Mouse (Mus musculus): ENCODE measurements around the gene Eipr1.

Eipr1 gene

DNA sequence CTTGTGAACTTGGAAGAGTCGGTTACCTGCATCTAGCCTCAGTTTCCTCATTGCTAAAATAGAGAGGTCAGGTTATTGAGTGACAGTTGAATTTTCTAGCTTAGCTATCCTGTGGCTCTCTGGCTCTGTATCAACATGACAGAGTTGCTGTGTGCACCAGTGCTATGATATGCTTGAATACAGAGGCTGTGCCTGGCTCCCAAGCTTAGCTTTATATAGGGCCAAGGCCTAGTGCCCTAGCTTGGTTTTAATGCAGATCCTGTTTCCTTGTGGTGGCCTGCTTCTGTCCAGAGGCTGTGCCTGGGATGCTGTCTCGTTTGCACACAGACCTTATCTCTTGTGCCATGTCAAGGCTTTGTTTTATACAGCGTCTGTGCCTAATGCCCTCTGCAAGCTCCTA lies 66.3 kb downstream of the Eipr1 start:
- no peak for DNase-seq (ENCODE audit: low spot score in 2 of 2)

DNA sequence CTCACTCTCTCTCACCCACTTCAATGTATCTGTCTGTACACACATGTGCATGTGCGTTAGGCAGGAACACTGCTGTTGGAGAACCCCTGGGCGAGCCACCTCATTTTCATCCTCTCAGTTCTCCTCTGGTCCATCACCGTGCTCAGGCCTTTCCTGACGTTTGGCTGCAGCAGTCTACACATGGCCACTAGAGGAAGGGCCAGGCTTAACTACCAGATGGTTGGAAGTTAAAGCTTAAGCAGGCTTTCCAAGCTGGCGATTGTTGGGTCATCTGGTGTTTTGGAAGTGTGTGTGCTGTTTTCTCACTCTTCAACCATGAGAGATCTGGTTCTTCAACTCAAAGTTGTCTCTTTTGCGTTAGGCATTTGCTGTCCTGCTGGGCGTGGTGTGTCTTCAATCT lies 71.9 kb downstream of the Eipr1 start:
- DNase-seq (ENCODE audit: low spot score in 2 of 2), result no peak

DNA sequence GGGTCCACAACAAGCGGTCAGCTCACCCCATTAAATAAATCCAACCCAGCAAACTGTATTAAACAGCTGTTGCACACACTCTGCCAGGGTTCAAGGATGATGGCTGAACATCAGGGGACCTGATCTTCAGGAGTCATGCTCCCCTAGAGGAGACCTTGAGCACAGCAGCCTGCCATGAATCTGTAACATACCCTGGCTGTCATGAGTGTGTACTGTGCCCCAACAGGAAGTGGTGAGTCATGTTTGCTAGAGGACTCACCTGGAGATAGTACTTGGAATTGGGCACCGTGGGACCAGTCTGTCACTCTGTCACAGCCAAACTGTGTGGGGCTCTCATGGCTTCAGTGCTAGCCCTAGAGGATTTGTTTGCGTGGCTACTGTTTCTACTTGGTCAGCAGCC lies 77.9 kb downstream of the Eipr1 start:
- peak in 1 of 2 experiments; percentile 31 for DNase-seq (ENCODE audit: low spot score in 2 of 2)

DNA sequence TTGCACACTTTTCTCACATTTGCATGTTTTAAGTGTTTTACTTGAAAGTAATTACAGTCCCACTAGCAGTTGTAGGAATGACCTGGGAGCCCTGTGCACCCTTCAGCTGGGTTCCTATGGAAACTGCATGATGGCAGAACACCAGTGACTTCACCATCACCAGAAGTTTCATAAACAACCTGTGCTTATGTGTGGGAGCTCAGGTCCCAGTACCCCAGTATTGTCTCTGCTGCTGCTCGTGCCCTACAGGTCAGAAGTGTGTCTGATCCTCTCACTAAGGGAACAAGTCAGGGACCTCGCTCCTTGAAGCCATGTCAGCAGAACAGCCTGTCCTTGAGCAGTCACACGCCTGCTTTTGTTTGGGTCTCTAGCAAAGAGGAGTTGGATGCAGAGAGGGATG lies 78.9 kb downstream of the Eipr1 start:
- DNase-seq (ENCODE audit: low spot score in 2 of 2), result no peak

DNA sequence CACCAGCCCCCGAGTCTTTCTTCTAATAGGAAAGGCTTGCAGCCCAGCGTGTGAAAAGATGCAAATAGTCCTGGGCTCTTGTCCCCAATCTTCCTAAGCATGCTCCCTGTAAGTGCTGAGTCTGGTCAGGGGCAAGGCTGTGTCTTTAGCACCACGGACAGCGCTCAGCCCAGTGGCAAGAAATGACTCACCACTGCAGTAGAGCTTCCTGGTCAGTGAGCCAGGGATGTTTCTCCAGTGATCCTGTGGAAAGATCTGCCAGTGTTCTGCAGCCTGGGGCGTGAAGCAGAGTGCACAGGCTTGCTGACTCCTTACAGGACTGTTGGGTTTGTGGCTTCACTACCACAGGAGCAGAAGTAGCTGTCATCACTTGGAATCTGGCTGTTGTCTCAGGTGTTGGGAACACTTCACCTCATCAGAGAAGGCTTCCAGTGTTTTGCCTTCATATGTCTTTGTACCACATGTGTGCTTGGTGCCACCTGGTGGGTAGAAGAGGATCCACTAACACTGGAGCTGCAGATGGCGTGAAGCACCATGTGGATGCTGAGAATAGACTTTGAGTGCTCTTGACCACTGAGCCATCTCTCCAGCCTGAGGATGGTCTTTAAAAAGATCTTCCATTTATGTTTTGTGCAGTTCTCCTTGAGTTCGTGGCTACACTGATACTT lies 79.6 kb downstream of the Eipr1 start:
- DNase-seq (ENCODE audit: low spot score in 2 of 2), result no peak

DNA sequence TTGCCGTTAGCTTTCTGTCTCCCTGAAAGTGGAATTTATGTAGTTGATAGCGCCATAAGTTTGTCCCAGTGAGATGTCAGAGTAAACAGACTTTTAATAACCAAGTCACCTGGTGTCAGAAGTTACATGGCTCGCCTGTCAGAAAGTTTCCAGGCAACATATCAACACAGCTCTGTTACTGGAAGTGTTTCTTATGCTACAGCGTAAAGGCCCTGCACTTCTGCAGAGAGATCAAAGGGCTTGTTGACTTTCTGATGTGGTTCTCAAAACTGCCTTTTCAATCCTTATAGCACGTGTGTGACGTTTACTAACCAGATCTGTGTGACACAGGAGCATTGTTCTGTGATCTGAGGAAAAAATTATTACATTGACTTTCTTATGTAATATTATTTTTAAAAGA lies 82.7 kb downstream of the Eipr1 start:
- DNase-seq (ENCODE audit: low spot score in 2 of 2), result peak; percentile 16 to 29

DNA sequence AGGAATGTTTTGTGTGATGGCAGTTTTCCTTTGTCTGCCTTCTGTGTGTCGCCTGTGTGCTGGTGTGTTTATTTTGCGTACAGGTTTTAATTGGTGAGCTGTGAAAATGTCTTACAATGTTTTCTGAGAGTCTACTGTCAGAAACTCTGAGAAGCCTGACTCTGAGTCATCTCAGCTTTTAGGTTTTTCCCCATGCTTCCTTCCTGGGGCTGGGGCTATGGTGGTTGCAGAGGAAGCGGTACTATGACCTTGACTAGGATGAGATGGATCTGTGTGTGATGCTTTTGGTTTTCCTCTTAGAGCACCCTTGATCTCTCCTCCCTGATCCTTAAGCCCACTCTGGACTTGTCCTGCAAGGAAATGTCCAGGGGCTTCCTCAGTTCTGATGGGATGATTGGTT lies 84.1 kb downstream of the Eipr1 start:
- no peak for DNase-seq (ENCODE audit: low spot score in 2 of 2)

DNA sequence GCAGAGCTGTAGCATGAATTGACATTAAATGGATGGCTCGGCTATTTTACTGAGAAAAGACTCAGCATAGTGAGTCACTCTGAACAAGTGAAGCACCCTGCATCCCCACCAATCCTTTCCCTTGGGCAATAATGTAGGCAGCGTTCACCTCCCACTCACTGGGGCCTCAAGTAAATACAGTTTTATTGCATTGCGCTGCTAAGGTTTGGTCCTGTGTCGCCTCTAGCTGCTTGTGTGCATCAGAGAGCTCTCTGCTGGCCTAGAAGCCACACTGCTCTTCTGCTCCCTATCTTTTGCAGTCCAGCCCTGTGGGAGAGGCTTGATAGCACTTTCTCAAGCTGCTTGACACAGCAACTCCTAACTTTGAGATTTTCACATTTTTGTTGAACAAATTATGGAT lies 86.7 kb downstream of the Eipr1 start:
- no peak for DNase-seq (ENCODE audit: low spot score in 2 of 2)

DNA sequence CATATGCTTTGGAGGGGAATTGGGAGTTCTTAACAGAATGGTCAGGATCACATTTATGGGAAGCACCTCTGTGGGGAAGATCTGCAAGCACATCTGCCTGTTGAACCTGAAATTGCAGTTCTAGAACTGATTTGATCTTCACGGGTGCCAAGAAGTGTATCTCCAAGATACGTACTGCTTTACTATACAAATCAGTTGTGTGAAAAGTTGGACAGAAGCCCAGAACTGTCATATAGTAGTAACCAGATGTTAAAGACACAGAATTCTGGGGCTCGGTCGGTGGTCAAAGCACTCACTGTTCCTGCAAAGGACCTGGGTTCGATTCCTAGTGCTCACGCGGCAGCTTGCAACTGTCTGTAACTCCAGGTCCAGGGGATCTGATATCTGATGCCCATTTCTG lies 87.4 kb downstream of the Eipr1 start:
- DNase-seq (ENCODE audit: low spot score in 2 of 2), result no peak

DNA sequence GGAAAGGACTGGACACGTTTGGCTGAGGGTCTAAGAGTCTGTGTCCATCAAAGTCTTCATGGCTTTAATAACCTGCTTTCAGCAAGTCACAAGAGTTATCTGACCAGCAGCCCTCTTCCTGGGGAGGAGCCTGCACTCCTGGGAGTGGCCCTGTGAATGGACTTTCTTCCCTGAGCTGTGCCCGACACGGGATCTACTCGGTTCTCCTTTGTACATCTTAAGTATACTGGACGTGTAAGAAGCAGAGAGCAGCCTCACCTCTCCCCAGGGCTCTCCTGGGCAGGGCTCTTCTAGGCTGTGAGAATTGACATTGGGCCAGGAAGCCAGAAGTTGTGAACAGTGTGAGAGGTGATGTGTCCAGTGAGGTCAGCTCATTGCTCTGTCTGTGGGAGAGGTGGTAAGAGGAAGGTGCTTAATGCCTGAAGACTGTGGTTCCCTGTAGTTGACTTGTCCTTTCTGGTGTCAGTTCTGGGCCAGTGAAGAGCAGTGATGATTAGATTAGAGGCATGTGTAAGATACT lies 89.6 kb downstream of the Eipr1 start:
- no peak for DNase-seq (ENCODE audit: low spot score in 2 of 2)

DNA sequence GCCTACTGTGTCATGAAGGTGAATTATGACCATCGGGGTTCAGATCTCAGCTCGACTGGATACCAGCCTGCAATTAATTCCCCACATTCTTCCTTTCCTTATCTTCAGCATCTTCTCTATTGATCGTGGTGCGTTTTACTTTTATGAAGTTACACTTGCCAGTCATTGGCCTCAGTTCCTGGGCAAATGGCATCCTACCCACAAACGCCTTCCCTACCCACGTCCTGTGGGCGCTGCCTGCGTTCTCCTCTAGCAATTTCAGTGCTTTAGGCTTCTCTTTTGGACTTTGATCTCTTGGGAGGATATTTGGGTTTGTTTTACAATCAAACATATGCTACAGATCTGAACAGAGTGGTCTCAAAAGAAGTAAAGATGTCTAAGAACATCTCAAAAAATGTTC lies 94.2 kb downstream of the Eipr1 start:
- no peak for DNase-seq (ENCODE audit: low spot score in 2 of 2)

DNA sequence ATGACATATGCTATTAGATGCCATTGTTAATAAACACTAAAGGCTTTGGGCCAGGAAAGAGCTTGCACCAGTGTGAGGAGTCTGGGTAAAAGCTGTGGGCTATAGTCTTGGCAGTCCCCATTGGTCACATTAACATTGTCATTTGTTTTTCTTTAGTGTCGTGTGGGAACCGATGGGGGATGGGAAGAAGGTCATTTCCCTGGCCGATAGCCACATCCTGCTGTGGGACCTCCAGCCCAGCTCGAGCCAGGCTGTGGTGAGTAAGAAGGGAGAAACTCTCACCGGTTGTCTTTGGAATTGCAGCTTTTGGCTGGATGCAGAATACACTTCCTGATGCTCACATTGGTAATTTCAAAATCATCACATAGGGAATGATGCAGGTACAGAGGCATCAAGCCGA lies 95.8 kb downstream of the Eipr1 start:
- no peak for DNase-seq (ENCODE audit: low spot score in 2 of 2)

DNA sequence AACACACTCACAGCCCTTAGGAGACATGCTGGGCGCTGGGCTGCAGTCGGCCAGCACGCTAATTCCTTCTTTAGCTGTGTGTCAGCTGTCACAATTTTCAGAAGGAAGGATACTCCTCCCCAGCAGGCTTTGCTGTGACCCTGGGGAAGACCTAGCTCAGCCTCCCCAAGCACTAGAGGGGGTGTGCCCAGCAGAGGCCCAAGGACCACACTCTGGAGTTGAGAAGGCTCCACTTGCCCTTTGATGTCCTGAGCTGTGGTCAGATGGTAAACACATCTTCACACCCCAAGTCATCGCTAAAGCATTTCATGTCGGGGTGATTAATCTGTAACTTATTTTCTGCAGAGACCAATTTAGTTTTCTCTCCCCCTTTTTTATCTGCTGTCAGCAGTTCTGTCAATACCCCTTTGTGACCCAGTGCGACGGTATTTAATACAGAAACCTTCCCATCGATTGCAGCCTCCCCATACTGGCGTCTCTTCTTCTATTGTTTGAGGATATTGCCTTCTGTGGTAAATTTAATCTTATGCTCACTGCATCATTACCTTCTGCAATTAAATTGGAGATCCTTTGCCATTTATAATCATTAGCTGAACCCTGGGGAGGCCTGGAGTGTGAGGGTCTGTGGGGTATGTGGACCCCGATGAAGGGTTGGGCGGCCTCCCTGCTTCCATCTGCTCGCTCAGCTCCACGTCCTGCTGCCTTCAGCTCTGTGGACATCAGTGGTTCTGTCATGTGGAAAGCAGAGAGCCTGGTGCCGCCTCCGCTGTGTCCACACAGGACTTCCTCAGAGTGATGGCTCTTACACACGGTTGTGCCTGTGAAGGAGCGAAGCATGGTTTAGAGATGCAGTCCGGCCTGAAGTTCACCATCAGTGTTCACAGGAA lies 97.4 kb downstream of the Eipr1 start:
- DNase-seq (ENCODE audit: low spot score in 2 of 2), result no peak

DNA sequence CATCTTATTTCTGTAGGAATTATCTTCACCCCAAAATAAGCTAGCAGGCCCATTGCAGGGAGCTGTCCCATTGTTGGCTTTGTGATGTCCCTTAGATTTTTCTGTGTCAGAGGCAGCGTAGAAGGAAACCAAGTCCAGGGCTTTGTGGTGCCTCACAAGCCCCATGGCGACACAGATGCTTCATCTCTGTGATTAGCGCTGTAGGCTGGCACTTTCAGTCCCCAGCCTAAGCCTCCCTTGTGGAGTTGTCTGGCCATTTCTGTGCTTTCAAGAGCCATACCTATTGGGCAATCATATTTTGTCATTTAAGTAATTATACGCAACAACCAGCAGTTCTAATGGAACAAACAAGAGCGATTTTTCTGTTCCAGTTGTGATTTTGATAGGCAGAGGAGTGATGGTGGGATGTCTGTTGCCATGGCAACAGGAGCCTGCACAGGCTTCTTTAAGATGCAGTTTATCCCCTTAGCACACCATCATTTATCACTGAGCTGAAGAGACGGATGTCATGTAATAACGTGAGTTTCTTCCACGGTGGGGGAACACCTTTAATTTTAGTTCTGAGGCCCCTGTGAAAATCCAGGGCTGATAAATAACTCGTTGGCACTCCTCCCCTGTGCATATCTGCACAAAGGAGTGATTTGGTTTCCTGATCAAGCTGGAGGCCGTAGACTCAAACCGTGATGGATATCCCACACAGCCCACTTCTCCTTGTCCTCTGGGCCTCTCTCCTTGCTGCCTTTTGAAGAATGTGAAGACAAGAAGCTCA lies 108.1 kb downstream of the Eipr1 start:
- DNase-seq (ENCODE audit: low spot score in 2 of 2), result no peak

DNA sequence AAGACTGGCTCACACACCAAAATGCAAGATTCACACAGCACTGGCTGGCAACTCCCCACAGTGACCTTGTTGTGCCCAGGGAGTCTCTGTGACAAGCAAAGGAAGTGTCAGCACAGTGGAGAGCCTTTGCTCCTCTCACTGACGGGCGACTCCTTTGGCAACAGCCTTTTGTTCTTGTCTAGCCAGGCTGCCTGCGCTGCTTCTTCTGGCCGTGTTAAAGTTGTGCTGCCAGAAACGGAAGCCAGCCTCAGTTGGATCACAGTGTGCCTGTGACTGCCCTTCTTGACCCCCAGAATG lies 108.6 kb downstream of the Eipr1 start:
- DNase-seq (ENCODE audit: low spot score in 2 of 2), result no peak

DNA sequence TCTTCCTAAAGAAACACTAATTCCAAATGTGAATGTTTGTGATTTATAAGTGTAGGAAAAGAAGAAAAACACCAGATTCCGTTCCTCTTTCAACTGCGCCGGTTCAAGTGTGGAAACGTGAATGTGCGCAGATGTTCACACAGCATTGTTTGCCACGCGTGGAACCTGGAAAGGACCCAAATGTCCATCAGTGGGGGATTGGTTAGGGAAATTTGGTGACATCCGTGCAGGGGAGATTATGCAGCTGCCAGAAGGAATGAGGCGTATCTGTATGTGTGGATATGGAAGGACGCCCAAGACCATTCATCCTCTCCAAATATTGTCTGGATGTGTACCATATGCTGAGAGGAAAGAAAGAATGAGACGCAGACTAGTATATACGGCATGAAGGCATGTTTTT lies 111.7 kb downstream of the Eipr1 start:
- DNase-seq (ENCODE audit: low spot score in 2 of 2), result no peak

DNA sequence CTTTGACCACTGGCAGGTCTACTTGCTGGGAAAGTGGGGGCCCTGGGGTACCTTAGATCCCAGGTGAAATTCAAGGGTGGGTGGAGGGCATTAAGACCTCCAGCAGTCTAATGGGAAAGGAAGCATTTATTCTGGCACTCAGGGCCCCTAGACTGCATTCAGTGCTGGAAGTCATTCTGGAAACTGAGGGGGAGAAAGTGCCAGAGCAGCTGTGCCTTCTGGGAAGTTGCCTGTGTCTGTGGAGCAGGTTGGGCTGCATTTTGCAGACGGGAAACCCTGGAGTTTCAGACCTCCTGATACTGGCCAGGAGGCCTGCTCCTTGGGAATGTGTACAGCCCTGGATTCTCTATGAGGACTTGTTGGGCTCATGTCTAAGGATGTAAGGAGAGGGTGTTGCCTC lies 114.5 kb downstream of the Eipr1 start:
- no peak for DNase-seq (ENCODE audit: low spot score in 2 of 2)

DNA sequence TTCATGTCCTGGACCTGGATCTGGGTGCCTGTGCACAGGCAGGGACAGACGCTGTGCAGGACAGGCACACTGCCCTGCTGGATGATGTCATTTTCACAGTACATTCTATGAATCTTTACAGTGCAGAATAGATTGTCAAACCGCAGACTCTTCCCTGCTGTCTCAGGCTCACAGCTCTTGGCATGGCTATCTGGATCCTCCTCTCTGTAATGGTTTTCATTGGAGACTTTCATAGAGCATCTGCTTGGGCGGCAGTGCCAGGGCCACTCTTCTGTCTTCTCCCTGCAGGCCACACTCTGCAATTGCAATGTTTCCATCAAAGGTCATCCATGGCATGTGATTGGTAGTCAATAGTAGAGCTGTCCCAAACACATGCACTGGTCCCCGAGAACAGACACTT lies 117.2 kb downstream of the Eipr1 start:
- DNase-seq (ENCODE audit: low spot score in 2 of 2), result no peak

DNA sequence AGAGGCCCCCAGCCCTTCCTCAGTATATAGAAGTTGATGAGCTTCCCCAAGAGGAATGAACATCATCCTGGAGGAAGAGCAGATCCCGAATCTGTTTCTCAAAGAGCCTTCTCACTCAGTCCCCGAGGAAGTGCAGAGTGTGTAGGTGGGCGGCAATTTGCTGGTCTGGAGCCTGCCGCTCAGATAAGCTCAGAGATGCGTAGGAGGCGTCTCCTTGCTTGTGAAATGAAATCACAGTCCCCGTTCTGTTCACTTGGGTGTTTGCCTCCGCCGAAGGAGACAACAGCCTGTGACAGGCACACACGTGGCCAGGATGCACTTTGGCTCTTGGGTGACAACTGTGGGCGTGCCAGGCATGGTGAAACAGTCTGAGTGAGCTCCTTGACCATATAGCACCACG lies 120.7 kb downstream of the Eipr1 start:
- DNase-seq (ENCODE audit: low spot score in 2 of 2), result no peak

DNA sequence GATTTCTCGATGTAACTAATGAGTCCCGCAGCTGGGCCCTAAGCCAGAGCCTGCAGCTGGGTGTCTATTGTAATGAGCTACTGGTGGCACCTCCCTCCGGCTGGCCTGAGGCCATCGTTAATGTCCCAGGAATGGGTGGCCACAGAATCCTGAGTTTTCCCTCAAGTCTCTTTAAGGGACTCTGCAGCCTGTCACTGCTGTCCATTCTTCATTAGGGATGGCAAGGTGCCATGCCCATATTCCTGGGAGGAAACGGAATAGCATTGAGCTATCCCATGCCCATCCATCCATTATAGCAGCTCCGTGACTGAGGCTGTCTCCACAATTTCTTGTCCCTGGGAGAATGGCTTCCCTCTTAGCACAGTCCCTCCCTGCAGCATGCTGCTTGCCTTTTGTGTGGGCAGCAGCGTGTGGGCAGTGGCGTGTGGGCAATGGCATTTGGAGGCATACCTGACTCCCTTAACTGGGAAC lies 123.2 kb downstream of the Eipr1 start:
- DNase-seq (ENCODE audit: low spot score in 2 of 2), result no peak

DNA sequence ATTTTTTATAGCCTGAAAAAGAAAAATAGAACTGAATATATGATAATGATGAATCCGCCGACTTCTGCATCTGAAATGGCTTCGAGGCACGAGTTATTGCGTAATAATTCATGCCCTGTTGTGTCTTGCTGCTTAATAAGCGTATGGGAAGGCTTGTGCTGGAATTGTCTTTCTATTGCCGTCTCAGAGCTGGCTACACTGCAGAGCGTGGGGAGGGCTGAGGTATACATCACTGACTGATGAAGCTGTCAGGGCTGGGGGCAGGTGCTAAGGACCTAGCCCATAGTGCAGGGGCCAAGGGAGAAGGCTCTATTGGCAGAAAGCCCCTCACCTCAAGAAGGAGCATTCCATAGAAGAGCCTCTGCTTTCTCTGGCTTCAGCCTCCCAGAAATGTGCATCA lies 123.9 kb downstream of the Eipr1 start:
- no peak for DNase-seq (ENCODE audit: low spot score in 2 of 2)

DNA sequence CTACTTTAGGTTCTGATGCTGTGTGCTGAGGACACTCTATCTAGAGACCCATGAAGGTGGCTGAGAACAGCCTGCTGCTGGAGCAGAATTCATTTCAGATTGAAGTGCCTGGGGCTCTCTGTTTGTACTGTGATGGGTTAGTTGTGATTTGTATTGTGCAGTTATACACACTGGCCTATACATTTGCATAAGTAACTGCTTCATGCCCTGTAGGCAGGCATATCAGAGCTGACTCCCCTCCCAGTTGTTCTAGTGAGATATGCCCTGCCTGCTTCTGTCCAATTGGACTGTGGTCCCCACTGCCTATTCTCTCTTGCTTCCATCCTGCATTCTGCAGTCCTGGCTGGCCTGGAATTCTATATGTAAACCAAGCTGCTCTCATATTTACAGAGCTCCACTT lies 128.9 kb downstream of the Eipr1 start:
- no peak for DNase-seq (ENCODE audit: low spot score in 2 of 2)

DNA sequence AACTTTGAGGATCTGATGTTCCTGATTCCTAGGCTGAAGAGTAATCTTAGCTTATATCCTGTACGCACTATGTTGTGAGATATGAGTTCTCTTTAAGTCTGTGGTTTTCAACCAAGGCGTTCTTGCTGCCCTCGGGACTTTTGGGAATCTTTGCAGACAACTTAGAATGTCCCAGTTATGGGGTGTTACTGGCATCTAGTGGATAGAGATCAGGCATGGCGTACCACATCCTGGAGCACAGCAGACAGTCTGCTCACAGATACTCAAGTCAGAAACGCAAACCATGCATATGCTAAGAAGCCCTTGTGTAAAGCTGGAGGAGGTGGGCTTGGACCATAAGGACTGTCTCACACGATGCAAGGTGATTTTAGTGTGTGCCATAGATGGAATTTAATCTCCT lies 136.1 kb downstream of the Eipr1 start:
- DNase-seq (ENCODE audit: low spot score in 2 of 2), result no peak
